Mouse (Mus musculus): ENCODE results near the gene Olig1. TPM values are rescaled to one million over a fixed set of nuclear protein-coding genes. Genes with fewer than 3 reads are reported as not detected.
A peak's percentile ranks its signal among the peaks of the same experiment; 100 is the strongest.

The Olig1 gene
- 121 and 136 TPM in 2 replicates for polyA plus RNA-seq (2015; fragmentation: Nextera tagmentation; extraction: Ambion mirVana)

DNA sequence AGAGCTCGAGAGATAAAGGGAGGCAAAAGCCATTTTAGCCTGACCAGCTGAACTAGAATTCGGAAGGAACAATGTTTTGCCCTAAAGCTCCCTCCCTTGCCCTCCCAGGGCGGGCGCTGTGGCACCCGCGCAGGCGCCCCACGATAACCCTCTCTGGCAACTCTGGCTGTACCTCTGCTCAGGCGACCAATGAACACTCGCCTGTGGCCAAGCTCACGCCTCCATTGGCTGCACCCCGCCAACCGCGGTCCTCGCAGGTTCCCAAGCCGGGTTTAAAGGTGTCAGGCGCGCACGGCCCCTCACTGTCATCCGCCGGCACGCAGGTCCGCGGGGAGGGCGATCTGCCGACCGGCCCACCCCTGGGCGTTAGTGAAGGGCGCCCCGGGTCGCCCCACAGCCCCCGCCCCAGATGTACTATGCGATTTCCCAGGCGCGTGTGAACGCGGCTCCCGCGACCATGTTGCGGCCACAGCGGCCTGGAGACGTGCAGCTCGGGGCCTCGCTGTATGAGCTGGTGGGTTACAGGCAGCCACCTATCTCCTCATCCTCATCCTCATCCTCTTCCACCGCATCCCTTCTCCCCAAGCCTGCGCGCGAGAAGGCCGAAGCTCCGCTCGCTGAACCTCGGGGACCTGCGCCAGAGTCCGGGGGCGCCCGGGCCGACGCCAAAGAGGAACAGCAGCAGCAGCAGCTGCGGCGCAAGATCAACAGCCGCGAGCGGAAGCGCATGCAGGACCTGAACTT lies at the start of gene Olig1:
TSS of gene Olig1 (plus strand) at position 305 of the 744 bp plus-strand sequence.
- under 1% methylated on average over 64 of the region's 64 CpGs for WGBS
- Histone ChIP-seq H3K4me2 (peak within 1 kb of the TSS; percentile 74), H3K4me3 (peak within 1 kb of the TSS; percentile 42), H3K9ac (peak within 1 kb of the TSS; percentile 35), H3K9me3 (no peaks in the 10 kb centered on the region), H3K27ac (replicated peaks) (peak within 1 kb of the TSS; percentile 52), H3K27me3 (peaks cover 98% of the 10 kb centered on the region), H3K36me3 (no peaks in the 10 kb centered on the region), H3K4me1 (replicated peaks) (peaks cover 20% of the 10 kb centered on the region)
- ATAC-seq (ENCODE audit: low FRiP score, low read depth), result peak; percentile 83

DNA sequence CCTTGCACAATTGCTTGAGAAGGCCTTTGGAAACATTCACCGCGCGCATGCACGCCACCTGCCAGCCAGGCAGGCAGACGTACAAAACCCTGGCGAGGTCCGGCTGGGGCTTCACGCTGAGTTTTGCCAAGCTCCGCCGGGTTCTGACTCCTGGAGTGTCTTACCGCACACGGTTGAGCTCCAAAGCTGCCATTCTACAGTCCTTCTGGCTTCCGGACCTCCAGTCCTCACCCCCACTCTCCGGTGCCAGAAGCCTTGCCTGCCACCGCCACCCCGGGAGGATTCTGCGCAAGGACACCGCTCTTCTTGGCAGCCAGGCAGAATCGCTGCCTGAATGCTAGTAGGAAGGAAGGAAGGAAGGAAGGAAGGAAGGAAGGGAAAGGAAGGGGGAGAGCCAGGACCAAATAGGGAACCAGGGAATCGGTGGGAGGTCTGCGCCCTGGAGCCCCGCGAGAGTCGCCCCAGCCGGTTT lies 47.4 kb upstream of the Olig1 start:
- Histone ChIP-seq H3K27ac (replicated peaks) (peak overlapping the region; percentile 16), H3K4me2 (peak overlapping the region; percentile 35), H3K9me3 (0 out of 2 replicates have a peak, but pooled peaks cover 3% of the 10 kb centered on the region), H3K36me3 (no peaks in the 10 kb centered on the region), H3K9ac (no peak overlapping the region), H3K4me1 (replicated peaks) (peaks cover 40% of the 10 kb centered on the region), H3K27me3 (peaks cover 93% of the 10 kb centered on the region), H3K4me3 (peak overlapping the region; percentile 22)
- 1% methylated on average over 25 of the region's 25 CpGs for WGBS
- ATAC-seq (ENCODE audit: low FRiP score, low read depth), result no peak

DNA sequence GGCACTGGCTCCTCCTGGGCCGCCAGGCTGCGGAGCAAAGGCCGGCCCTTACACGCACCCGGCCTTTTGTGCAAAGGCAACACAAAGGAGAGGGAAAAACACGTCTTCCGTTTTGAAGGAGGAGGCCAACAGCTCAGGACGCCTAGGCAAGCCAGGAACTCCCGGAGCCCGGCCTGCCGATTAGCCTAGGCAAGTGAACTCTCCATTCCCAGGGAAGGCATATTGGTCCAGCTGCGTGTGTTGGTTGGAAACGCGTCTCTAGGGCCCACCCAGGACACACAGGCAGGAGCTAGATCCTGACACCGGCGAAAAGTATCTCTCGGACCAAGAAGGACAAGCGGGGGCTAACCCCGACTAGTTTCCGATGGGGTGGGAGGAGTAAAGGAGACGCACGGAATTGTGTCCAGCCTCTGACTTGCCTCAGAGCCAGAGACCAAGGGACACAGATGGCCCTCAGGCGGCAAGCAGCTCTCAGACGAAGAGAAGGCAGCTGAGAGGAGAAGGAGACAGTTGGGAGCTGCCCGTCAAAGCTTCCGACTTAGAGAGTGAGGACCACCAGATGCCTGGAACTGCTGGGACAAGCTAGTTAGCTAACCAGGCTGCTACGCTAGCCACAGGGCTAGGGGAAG lies 46.8 kb upstream of the Olig1 start:
- peak overlapping the region; percentile 16 for H3K27ac ChIP-seq (replicated peaks)
- peak; percentile 17; the same call in 1 of the 2 replicates for ATAC-seq (ENCODE audit: low FRiP score, low read depth)
- peaks cover 41% of the 10 kb centered on the region for H3K4me1 ChIP-seq (replicated peaks)
- H3K9me3 ChIP-seq, result 0 out of 2 replicates have a peak, but pooled peaks cover 3% of the 10 kb centered on the region
- under 1% methylated on average over 27 of the region's 27 CpGs for WGBS
- H3K9ac ChIP-seq, result no peak overlapping the region
- H3K4me2 ChIP-seq, result peak overlapping the region; percentile 35
- H3K27me3 ChIP-seq, result peaks cover 93% of the 10 kb centered on the region
- H3K4me3 ChIP-seq, result peak overlapping the region; percentile 22
- no peaks in the 10 kb centered on the region for H3K36me3 ChIP-seq

- Histone ChIP-seq H3K9me3 (no peaks in the 10 kb centered on the region), H3K4me1 (replicated peaks) (peaks cover 41% of the 10 kb centered on the region), H3K9ac (no peak overlapping the region), H3K27me3 (peaks cover 92% of the 10 kb centered on the region), H3K27ac (replicated peaks) (peak overlapping the region; percentile 16), H3K4me3 (peak overlapping the region; percentile 3), H3K36me3 (no peaks in the 10 kb centered on the region), H3K4me2 (peak overlapping the region; percentile 35)
- no peak for ATAC-seq (ENCODE audit: low FRiP score, low read depth)
- WGBS, result 2% methylated on average over 35 of the region's 35 CpGs
These were observed 46.1 kb upstream of the Olig1 start for GRCm38 (mm10) chr16:91223327-91224067.

DNA sequence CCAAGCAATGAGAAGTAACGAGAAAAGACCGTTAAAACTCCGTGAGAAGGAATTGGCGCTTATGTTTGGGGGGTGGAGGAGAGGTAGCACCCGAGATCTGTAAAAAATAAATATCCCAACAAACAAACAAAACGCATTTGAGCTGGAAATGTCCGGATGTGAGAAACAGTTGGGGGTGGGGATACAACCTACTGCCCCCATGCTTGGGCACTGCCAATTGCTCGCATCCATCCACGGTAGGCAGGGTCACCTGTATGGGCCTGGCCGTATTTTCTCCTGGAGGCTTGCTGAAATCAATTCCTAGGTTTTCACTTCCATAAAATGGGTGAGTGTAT lies 45.5 kb upstream of the Olig1 start:
- H3K4me2 ChIP-seq, result peak overlapping the region; percentile 35; the same call in 1 of the 2 replicates
- no peak for ATAC-seq (ENCODE audit: low FRiP score, low read depth)
- 8% methylated on average over 10 of the region's 10 CpGs for WGBS
- H3K27me3 ChIP-seq, result peaks cover 92% of the 10 kb centered on the region
- H3K36me3 ChIP-seq, result no peaks in the 10 kb centered on the region
- peak overlapping the region; percentile 3; the same call in 1 of the 2 replicates for H3K4me3 ChIP-seq
- no peaks in the 10 kb centered on the region for H3K9me3 ChIP-seq
- H3K4me1 ChIP-seq (replicated peaks), result peaks cover 41% of the 10 kb centered on the region
- H3K9ac ChIP-seq, result no peak overlapping the region
- H3K27ac ChIP-seq (replicated peaks), result 0 out of 2 replicates have a peak overlapping the region, but pooled peaks have one; percentile 16

DNA sequence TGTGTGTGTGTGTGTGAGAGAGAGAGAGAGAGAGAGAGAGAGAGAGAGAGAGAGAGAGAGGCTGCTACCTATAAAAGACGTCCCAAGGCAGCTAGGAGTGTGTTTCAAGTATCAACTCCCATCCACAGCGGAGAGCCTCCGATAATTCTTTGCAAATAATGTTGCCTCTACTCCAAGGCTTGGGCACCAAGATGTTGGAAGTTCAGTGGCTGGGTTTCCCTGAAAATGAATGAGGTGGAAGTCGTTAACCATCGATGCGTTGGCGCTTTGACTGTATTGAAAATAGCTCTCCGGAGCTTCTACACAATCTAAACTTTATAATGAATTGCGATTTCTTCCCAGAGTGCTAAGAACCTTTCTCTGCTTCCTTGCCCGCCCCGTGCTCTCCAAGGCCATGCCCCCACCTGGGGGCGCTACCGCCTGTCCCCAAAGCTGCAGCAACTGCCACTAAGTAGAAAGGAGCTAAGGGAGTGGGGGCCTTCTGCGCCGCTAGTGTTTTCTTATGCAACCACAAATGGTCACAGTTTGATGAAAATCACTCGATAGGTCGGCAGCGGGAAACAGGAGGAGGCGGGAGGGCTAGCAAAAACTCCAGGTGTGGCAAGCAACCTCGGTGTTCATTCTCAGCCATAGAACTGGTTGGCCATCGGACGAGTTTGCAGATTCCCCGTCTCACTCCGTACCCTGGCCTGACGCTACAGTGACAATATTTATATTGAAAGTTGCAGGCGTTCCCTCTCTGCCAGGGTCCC lies 44.9 kb upstream of the Olig1 start:
- Histone ChIP-seq H3K36me3 (no peaks in the 10 kb centered on the region), H3K27ac (replicated peaks) (no peak overlapping the region; the same call in 1 of the 2 replicates), H3K9me3 (no peaks in the 10 kb centered on the region), H3K9ac (no peak overlapping the region), H3K27me3 (peaks cover 92% of the 10 kb centered on the region), H3K4me1 (replicated peaks) (peaks cover 41% of the 10 kb centered on the region), H3K4me3 (peak overlapping the region; percentile 33), H3K4me2 (peak overlapping the region; percentile 45)
- no peak for ATAC-seq (ENCODE audit: low FRiP score, low read depth)
- WGBS, result under 1% methylated on average over 26 of the region's 26 CpGs

DNA sequence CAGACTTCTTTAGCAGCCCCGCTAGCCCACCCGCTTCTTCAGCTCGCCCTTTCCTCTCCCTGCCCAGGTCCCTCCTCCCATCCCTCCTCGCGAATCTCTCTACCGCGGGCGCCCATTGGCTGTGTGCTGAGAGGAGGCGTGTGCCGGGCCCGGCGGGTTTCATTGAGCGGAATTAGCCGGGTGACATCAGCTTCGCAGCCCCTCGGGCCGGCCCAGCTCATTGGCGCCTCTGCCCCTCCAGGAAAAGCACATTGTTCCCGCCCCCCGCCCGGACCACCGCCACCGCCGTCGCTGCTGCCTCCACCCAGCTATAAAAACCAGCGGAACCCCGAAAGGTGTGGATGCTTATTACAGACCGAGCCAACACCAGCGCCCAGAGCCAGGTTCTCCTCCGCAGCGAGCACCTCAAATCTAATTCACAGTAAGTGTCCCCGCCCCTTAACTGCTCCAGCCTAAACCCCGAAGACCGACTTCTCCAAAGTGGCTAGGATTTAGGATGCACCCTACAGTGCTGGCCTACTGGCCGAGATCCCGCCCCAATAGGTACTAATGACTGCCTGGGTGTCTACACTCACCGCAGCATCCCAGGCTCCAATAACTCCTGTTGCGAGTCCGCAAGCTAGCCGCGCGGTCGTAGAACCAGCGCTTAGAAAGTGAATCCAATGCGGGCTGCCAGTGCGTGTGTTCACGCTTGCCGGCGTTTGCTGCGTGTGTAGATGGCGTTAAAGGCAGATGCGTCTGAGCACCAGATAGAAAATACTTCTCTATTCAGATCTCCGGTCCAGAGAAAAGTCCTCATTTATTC lies 44.1 kb upstream of the Olig1 start, which contains the start of gene Olig2:
TSS of gene Olig2 (plus strand) at position 225 of the 805 bp plus-strand sequence.
- Histone ChIP-seq H3K36me3 (no peaks in the 10 kb centered on the region), H3K4me1 (replicated peaks) (peaks cover 34% of the 10 kb centered on the region), H3K4me3 (peak within 1 kb of the TSS; percentile 33), H3K27me3 (peaks cover 91% of the 10 kb centered on the region), H3K9me3 (no peaks in the 10 kb centered on the region), H3K9ac (peak within 1 kb of the TSS; percentile 32; the same call in 1 of the 2 replicates), H3K27ac (replicated peaks) (peak within 1 kb of the TSS; percentile 23; the same call in 1 of the 2 replicates), H3K4me2 (peak within 1 kb of the TSS; percentile 45)
- ATAC-seq (ENCODE audit: low FRiP score, low read depth), result peak; percentile 85
- WGBS, result under 1% methylated on average over 53 of the region's 53 CpGs

DNA sequence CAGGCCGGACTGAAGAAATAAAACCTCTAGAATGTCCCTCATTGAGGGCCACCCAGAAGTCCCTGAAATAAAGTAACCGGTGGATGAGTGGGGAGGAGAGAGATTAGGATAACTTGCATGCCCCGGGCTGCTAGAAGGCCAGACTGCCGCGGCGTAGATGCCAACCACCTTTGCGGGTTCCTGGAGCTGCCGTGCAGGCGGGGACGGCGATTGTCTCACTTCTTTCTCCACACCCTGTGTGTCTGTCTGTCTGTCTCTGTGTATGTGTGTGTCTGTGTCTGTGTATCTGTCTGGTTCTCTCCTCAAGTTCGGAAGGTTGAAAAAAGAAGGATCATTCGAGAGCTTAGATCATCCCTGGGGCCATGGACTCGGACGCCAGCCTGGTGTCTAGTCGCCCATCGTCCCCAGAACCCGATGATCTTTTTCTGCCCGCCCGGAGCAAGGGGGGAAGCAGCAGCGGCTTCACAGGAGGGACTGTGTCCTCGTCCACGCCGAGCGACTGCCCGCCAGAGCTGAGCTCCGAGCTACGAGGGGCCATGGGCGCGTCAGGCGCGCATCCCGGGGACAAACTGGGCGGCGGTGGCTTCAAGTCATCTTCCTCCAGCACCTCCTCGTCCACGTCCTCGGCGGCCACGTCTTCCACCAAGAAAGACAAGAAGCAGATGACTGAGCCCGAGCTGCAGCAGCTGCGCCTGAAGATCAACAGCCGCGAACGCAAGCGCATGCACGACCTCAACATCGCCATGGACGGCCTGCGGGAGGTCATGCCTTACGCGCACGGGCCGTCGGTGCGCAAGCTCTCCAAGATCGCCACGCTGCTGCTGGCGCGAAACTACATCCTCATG lies 43.3 kb upstream of the Olig1 start:
- Histone ChIP-seq H3K4me1 (replicated peaks) (peaks cover 32% of the 10 kb centered on the region), H3K9ac (peak overlapping the region; percentile 32), H3K27me3 (peaks cover 91% of the 10 kb centered on the region), H3K4me3 (peak overlapping the region; percentile 33), H3K27ac (replicated peaks) (peak overlapping the region; percentile 23; the same call in 1 of the 2 replicates), H3K4me2 (peak overlapping the region; percentile 45), H3K36me3 (no peaks in the 10 kb centered on the region), H3K9me3 (no peaks in the 10 kb centered on the region)
- ATAC-seq (ENCODE audit: low FRiP score, low read depth), result no peak
- under 1% methylated on average over 60 of the region's 60 CpGs for WGBS

- Histone ChIP-seq H3K9ac (peak overlapping the region; percentile 32; the same call in 1 of the 2 replicates), H3K4me1 (replicated peaks) (peaks cover 32% of the 10 kb centered on the region), H3K4me3 (peak overlapping the region; percentile 33), H3K9me3 (no peaks in the 10 kb centered on the region), H3K36me3 (no peaks in the 10 kb centered on the region), H3K27me3 (peaks cover 91% of the 10 kb centered on the region), H3K27ac (replicated peaks) (peak overlapping the region; percentile 23; the same call in 1 of the 2 replicates), H3K4me2 (peak overlapping the region; percentile 40)
- no peak for ATAC-seq (ENCODE audit: low FRiP score, low read depth)
- WGBS, result under 1% methylated on average over 70 of the region's 85 CpGs
These were observed 42.5 kb upstream of the Olig1 start for GRCm38 (mm10) chr16:91226883-91227759.
